Mouse (Mus musculus) neural tube, embryonic 15.5 days (tissue): ENCODE measurements at regions not wholly inside any gene's neighbourhood (a gene's known extent, or its start where the extent isn't known, plus 50 kb on each side); places are given as distances from the start of the nearest gene placed in this dataset.
A peak's percentile ranks its signal among the peaks of the same experiment; 100 is the strongest.

ENCODE experiments used
- ATAC-seq: fragments of 200-750 bp; cut with Nextera tagmentation; 2 replicates; pipeline ENCODE4 v1.8.0; 2017; ENCODE audit warnings: mild to moderate bottlenecking, moderate TSS enrichment, moderate library complexity; ENCODE audit not compliant: low FRiP score
- H3K27ac ChIP-seq: fragments of 300-500 bp; sonication (generic); replicated peaks from 2 replicates; pipeline ENCODE4 v1.5.1; 2015; ENCODE audit warnings: mild to moderate bottlenecking, inconsistent platforms
- H3K27me3 ChIP-seq: fragments of 300-500 bp; sonication (generic); replicated peaks from 2 replicates; pipeline ENCODE4 v1.6.1; 2015; ENCODE audit warnings: inconsistent platforms
- H3K36me3 ChIP-seq: fragments of 300-500 bp; sonication (generic); 2 replicates; pipeline ENCODE4 v1.6.1; 2015; ENCODE audit warnings: inconsistent platforms
- H3K4me1 ChIP-seq: fragments of 300-500 bp; sonication (generic); 2 replicates; pipeline ENCODE4 v1.6.1; 2015; ENCODE audit warnings: inconsistent platforms
- H3K4me2 ChIP-seq: fragments of 300-500 bp; sonication (generic); 2 replicates; pipeline ENCODE4 v1.6.1; 2015; ENCODE audit warnings: inconsistent platforms, mild to moderate bottlenecking, moderate library complexity
- H3K4me3 ChIP-seq: fragments of 300-500 bp; sonication (generic); replicated peaks from 2 replicates; pipeline ENCODE4 v1.5.1; 2015; ENCODE audit warnings: mild to moderate bottlenecking, inconsistent platforms
- H3K9ac ChIP-seq: fragments of 300-500 bp; sonication (generic); replicated peaks from 2 replicates; pipeline ENCODE4 v1.6.1; 2015; ENCODE audit warnings: mild to moderate bottlenecking, inconsistent platforms
- H3K9me3 ChIP-seq: fragments of 300-500 bp; sonication (generic); replicated peaks from 2 replicates; pipeline ENCODE4 v1.6.1; 2016; ENCODE audit warnings: inconsistent platforms
- WGBS: fragments of 180-500 bp; shearing (Covaris S2); methylation state at CpG from one replicate; pipeline ENCODE4 v1.1.7; 2015; ENCODE audit warnings: mixed read lengths; 5-methylcytosine and 5-hydroxymethylcytosine counted together

DNA sequence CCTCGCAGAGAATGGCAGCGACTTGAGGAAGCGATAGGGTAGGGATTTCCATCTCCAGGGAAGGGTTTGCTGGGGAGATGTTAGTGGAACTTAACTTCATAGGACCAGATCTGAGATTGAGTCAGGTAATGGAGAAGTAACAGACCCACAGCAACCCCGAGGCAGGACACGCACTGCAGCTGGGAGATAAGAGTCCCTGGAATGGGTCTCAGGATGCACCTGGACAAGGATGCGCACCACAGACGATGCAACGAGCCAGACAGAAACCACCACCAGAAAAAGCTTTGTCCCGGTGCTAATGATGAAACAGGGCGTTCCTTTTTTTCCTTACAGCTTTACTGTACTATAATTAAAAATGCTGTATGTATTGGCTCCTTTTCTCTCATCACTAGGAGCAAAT, 470.9 kb upstream of the Jarid2 start:
- H3K27ac ChIP-seq = no peak overlapping the region
- H3K9me3 ChIP-seq = no peaks in the 10 kb centered on the region
- ATAC-seq = no peak
- H3K4me3 ChIP-seq = no peak overlapping the region
- H3K4me1 ChIP-seq = no peaks in the 10 kb centered on the region
- H3K27me3 ChIP-seq = 0 out of 2 replicates have a peak, but pooled peaks cover 2% of the 10 kb centered on the region
- H3K9ac ChIP-seq = no peak overlapping the region
- H3K4me2 ChIP-seq = no peak overlapping the region
- H3K36me3 ChIP-seq = no peaks in the 10 kb centered on the region
- WGBS = 85% methylated on average over 10 of the region's 10 CpGs

GRCm38 (mm10) chr13:44260039-44260438, 469.2 kb upstream of the Jarid2 start:
- Histone ChIP-seq H3K36me3 (no peaks in the 10 kb centered on the region), H3K4me3 (no peak overlapping the region), H3K27me3 (0 out of 2 replicates have a peak, but pooled peaks cover 2% of the 10 kb centered on the region), H3K4me1 (no peaks in the 10 kb centered on the region), H3K4me2 (no peak overlapping the region), H3K9me3 (no peaks in the 10 kb centered on the region), H3K9ac (no peak overlapping the region), H3K27ac (no peak overlapping the region)
- no peak for ATAC-seq
- WGBS = 84% methylated on average over 6 of the region's 6 CpGs

DNA sequence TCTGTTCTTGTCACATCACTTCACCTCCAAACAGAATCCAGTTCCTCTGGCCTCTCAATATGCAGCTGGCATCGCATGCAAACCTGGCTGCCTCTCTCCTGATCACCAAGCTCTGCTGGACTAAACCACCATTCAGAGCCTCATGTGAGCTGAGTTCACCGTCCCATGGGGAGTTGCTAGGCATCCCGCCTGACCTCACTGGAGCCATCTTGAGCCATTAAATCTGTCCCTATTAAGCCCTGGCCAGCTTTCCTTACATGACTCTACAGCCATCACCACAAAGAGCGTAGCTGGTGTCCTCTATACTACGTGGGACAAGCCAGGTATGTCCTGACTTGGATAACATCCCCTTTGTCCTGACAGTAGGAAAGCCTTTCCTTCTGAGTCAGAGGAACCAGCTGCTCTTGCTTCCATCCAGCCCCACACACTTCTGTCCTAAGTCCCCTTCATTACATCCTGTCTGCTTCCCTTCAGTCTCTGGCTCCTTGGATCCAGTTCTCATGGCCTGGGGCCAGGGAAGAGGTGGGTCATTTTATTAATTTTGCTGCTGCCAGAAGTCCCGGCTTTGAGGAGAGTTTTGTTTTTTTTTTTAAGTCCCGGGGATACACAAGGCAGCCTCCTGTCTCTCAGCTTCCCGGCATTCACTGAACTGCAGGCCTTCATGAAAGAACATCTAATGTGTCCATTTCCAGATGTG, 468.5 kb upstream of the Jarid2 start:
- H3K9me3 ChIP-seq = no peaks in the 10 kb centered on the region
- no peaks in the 10 kb centered on the region for H3K36me3 ChIP-seq
- H3K27ac ChIP-seq = no peak overlapping the region
- H3K4me2 ChIP-seq = no peak overlapping the region
- H3K4me3 ChIP-seq = no peak overlapping the region
- H3K27me3 ChIP-seq = 0 out of 2 replicates have a peak, but pooled peaks cover 2% of the 10 kb centered on the region
- ATAC-seq = no peak
- 86% methylated on average over 8 of the region's 8 CpGs for WGBS
- H3K9ac ChIP-seq = no peak overlapping the region
- no peaks in the 10 kb centered on the region for H3K4me1 ChIP-seq

DNA sequence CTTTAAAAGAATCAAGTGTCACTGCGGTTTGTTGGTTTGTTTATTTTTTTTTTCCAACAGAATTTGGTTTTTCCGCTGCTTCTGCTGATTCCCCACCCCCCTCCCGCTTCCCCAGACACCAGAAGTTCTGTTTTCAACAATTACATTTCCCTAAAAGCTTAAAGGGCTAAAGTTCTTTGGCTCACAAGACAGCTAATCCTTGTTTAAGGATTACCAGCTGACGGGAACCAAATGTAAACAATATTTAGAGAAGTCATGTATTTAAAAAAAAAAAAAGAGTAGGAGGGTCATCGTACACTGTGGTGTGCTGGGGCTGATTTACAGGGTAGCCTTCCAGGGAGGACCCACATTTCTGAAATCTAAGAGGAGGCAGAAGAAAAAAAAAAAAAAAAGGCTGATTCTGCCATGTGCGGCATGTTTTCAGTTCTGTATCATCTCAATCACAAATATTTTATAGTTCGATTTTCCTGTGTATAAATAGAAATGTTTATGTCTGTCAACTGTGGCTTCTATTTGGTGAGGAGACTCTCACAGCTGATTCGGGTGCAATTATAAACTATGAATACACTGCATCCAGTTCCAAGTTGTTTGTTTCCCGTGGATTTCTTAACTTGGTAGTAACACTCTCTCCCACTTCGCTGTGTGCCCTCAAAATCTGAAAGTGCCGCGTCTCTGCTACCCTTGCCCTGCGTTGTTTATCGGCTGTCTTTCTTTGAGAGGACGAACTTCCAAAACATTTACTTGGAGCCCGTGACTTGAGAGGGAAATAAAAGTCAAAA, 456.3 kb upstream of the Jarid2 start:
- no peaks in the 10 kb centered on the region for H3K27me3 ChIP-seq
- no peak overlapping the region for H3K9ac ChIP-seq
- no peak overlapping the region for H3K27ac ChIP-seq
- no peaks in the 10 kb centered on the region for H3K36me3 ChIP-seq
- no peaks in the 10 kb centered on the region for H3K4me1 ChIP-seq
- H3K9me3 ChIP-seq = no peaks in the 10 kb centered on the region
- no peak overlapping the region for H3K4me2 ChIP-seq
- no peak for ATAC-seq
- WGBS = 87% methylated on average over 16 of the region's 16 CpGs
- no peak overlapping the region for H3K4me3 ChIP-seq

DNA sequence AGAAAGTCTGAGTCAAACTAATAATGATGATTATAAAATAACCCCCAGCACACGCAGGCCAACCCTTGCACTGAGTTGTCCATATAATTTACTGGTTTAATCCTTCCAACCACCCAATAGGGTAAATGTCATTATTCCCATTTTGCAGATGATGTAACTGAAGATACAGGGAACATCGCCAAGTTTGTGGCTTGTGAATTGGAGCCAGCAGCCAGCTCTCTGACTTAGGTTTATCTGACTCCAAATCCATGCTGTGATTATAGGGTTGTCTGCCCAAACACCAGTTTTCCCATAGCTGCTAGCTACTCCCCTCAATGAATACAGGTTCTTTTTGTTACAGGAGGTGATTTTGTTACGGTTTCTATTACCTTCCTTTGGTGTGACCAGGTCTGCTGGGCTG, 451.3 kb upstream of the Jarid2 start:
- 87% methylated on average over 3 of the region's 3 CpGs for WGBS
- H3K27me3 ChIP-seq = no peaks in the 10 kb centered on the region
- peaks cover 9% of the 10 kb centered on the region for H3K4me1 ChIP-seq
- no peak for ATAC-seq
- H3K9me3 ChIP-seq = no peaks in the 10 kb centered on the region
- H3K27ac ChIP-seq = no peak overlapping the region
- H3K36me3 ChIP-seq = no peaks in the 10 kb centered on the region
- no peak overlapping the region for H3K4me2 ChIP-seq
- no peak overlapping the region for H3K4me3 ChIP-seq
- no peak overlapping the region for H3K9ac ChIP-seq

DNA sequence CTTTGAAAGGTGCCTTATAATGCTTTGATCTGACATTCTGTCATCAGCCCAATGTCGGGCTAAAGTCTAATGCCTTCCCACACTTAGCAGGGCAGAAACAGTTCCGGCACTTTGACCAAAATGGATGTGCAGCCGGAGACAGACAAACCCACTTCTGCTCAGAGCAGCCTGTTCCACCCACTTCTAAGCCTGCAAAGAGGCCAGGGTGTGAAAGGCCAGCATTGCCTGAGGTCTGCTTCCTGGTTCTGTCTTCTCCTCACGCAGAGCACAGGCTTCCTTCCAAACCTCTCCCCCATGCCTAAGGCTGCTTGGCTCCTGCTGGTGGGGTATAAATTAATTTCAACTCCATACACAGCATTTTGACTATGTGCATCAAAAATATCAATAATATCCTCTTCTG, 450.2 kb upstream of the Jarid2 start:
- no peaks in the 10 kb centered on the region for H3K9me3 ChIP-seq
- no peak overlapping the region for H3K9ac ChIP-seq
- WGBS = 67% methylated on average over 4 of the region's 4 CpGs
- no peak overlapping the region for H3K4me3 ChIP-seq
- peaks cover 9% of the 10 kb centered on the region for H3K4me1 ChIP-seq
- H3K27me3 ChIP-seq = no peaks in the 10 kb centered on the region
- no peak for ATAC-seq
- H3K27ac ChIP-seq = no peak overlapping the region
- no peaks in the 10 kb centered on the region for H3K36me3 ChIP-seq
- H3K4me2 ChIP-seq = no peak overlapping the region

DNA sequence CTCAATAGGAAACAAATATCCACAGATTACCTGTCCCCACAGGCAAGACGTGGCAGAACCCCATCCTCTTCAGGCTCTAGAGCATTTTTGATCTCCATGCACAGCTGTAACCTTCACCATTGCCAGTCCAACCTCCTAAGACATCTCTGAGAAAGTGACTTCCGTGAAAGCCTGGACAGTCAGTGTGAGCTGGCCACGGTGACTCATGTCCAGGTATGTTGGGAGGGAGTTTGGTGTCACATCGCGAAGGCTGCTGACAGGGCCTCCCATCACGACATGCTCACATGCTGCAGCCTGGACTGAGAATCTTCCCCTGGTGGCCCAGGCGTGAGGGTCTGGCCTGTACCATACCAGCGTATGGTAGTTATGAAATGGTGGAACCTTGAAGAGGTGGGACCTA, 449.0 kb upstream of the Jarid2 start:
- Histone ChIP-seq H3K9ac (no peak overlapping the region), H3K36me3 (no peaks in the 10 kb centered on the region), H3K4me3 (no peak overlapping the region), H3K4me2 (no peak overlapping the region), H3K27me3 (no peaks in the 10 kb centered on the region), H3K4me1 (peaks cover 9% of the 10 kb centered on the region), H3K27ac (no peak overlapping the region), H3K9me3 (no peaks in the 10 kb centered on the region)
- 93% methylated on average over 8 of the region's 8 CpGs for WGBS
- ATAC-seq = no peak

- Histone ChIP-seq H3K4me3 (no peak overlapping the region), H3K4me2 (no peak overlapping the region), H3K4me1 (peaks cover 9% of the 10 kb centered on the region), H3K36me3 (no peaks in the 10 kb centered on the region), H3K9ac (no peak overlapping the region), H3K27ac (no peak overlapping the region), H3K27me3 (no peaks in the 10 kb centered on the region), H3K9me3 (no peaks in the 10 kb centered on the region)
- no peak for ATAC-seq
- 59% methylated on average over 6 of the region's 6 CpGs for WGBS
Observed at GRCm38 (mm10) chr13:44281796-44282195, 447.5 kb upstream of the Jarid2 start.

- Histone ChIP-seq H3K9me3 (no peaks in the 10 kb centered on the region), H3K27ac (no peak overlapping the region), H3K9ac (no peak overlapping the region), H3K4me2 (no peak overlapping the region), H3K4me3 (no peak overlapping the region), H3K36me3 (no peaks in the 10 kb centered on the region), H3K4me1 (peaks cover 9% of the 10 kb centered on the region), H3K27me3 (no peaks in the 10 kb centered on the region)
- WGBS = 60% methylated on average over 9 of the region's 9 CpGs
- ATAC-seq = no peak
Observed at GRCm38 (mm10) chr13:44282306-44282705, 447.0 kb upstream of the Jarid2 start.

GRCm38 (mm10) chr13:44282731-44283571, 446.3 kb upstream of the Jarid2 start:
- H3K4me2 ChIP-seq = no peak overlapping the region
- ATAC-seq = no peak
- 62% methylated on average over 16 of the region's 16 CpGs for WGBS
- no peak overlapping the region for H3K4me3 ChIP-seq
- no peaks in the 10 kb centered on the region for H3K36me3 ChIP-seq
- H3K27ac ChIP-seq = 0 out of 2 replicates have a peak overlapping the region, but pooled peaks have one; percentile 14
- H3K9me3 ChIP-seq = no peaks in the 10 kb centered on the region
- H3K27me3 ChIP-seq = no peaks in the 10 kb centered on the region
- H3K4me1 ChIP-seq = peaks cover 9% of the 10 kb centered on the region
- no peak overlapping the region for H3K9ac ChIP-seq

GRCm38 (mm10) chr13:44285881-44286280, 443.4 kb upstream of the Jarid2 start:
- Histone ChIP-seq H3K27me3 (no peaks in the 10 kb centered on the region), H3K4me2 (no peak overlapping the region), H3K9me3 (no peaks in the 10 kb centered on the region), H3K9ac (no peak overlapping the region), H3K36me3 (no peaks in the 10 kb centered on the region), H3K4me3 (no peak overlapping the region), H3K27ac (no peak overlapping the region), H3K4me1 (peaks cover 6% of the 10 kb centered on the region)
- WGBS = 100% methylated on average over 1 of the region's 1 CpGs
- ATAC-seq = no peak
